Mouse (Mus musculus) forebrain, embryonic 16.5 days (tissue): Measurements from ENCODE around the gene H3f3a. TPM values are rescaled to one million over a fixed set of nuclear protein-coding genes. Genes with fewer than 3 reads are reported as not detected.
A peak's percentile ranks its signal among the peaks of the same experiment; 100 is the strongest.

ENCODE experiments used
- ATAC-seq: fragments of 200-750 bp; cut with Nextera tagmentation; 2 replicates; pipeline ENCODE4 v1.8.0; 2017; ENCODE audit warnings: mild to moderate bottlenecking, moderate library complexity
- H3K27ac ChIP-seq: fragments of 300-500 bp; sonication (generic); 2 replicates; pipeline ENCODE4 v1.5.1; 2014; ENCODE audit warnings: low read length, control low read depth
- H3K27me3 ChIP-seq: fragments of 300-500 bp; sonication (generic); replicated peaks from 2 replicates; pipeline ENCODE4 v1.6.1; 2014; ENCODE audit warnings: low read length; ENCODE audit not compliant: control insufficient read depth, insufficient read depth
- H3K36me3 ChIP-seq: fragments of 300-500 bp; sonication (generic); 2 replicates; pipeline ENCODE4 v1.6.1; 2014; ENCODE audit not compliant: control insufficient read depth, insufficient read depth
- H3K4me1 ChIP-seq: fragments of 300-500 bp; sonication (generic); replicated peaks from 2 replicates; pipeline ENCODE4 v1.6.1; 2014; ENCODE audit warnings: low read length; ENCODE audit not compliant: control insufficient read depth, insufficient read depth
- H3K4me2 ChIP-seq: fragments of 300-500 bp; sonication (generic); 2 replicates; pipeline ENCODE4 v1.6.1; 2014; ENCODE audit warnings: mild to moderate bottlenecking, low read length, control low read depth
- H3K4me3 ChIP-seq: fragments of 300-500 bp; sonication (generic); replicated peaks from 2 replicates; pipeline ENCODE4 v1.5.1; 2014; ENCODE audit warnings: mild to moderate bottlenecking, low read length, control low read depth
- H3K9ac ChIP-seq: fragments of 300-500 bp; sonication (generic); replicated peaks from 2 replicates; pipeline ENCODE4 v1.6.1; 2014; ENCODE audit warnings: low read depth, low read length, control low read depth
- H3K9me3 ChIP-seq: fragments of 300-500 bp; sonication (generic); 2 replicates; pipeline ENCODE4 v1.6.1; 2016; ENCODE audit warnings: low read length; ENCODE audit not compliant: control insufficient read depth
- WGBS: fragments of 180-500 bp; shearing (Covaris S2); extraction: QIAGEN DNeasy Blood & Tissue Kit; methylation state at CpG from one replicate; pipeline ENCODE4 v1.1.7; 2014; 5-methylcytosine and 5-hydroxymethylcytosine counted together
- polyA plus RNA-seq: library from polyadenylated mRNA; unstranded; fragments of >200 nt; fragmentation: Nextera tagmentation; extraction: Ambion mirVana; gene quantifications from 2 replicates; pipeline ENCODE4 v1.2.1, GENCODE M21; 2015

H3f3a gene
- polyA plus RNA-seq, 1 experiment from 2014 or later: 3,503 TPM

DNA sequence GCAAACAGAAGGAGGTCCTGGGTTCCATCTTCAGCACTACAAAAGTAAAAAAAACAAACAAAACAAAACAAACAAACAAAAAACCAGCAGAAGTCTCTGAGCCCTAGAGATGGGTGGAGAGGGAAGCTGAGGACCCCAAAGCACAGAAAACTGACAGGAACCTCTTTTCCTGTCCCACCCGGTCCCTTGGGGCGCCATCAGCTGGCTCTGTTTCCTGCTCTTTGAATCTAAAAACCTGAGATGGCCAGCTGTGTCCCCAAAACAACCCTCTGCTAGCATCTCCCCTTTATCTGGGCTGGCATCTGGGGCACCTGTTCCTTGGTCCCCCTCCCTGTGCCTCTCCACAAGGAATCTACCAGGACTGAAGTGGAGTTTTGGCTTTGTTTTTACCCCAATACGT, 11.0 kb upstream of the H3f3a start:
- H3K36me3 ChIP-seq: no peaks in the 10 kb centered on the region
- ATAC-seq: no peak
- no peaks in the 10 kb centered on the region for H3K4me1 ChIP-seq
- H3K4me3 ChIP-seq: no peak overlapping the region
- no peaks in the 10 kb centered on the region for H3K9me3 ChIP-seq
- no peak overlapping the region for H3K4me2 ChIP-seq
- no peaks in the 10 kb centered on the region for H3K27me3 ChIP-seq
- H3K27ac ChIP-seq: no peak overlapping the region
- no peak overlapping the region for H3K9ac ChIP-seq
- WGBS: 73% methylated on average over 3 of the region's 3 CpGs

DNA sequence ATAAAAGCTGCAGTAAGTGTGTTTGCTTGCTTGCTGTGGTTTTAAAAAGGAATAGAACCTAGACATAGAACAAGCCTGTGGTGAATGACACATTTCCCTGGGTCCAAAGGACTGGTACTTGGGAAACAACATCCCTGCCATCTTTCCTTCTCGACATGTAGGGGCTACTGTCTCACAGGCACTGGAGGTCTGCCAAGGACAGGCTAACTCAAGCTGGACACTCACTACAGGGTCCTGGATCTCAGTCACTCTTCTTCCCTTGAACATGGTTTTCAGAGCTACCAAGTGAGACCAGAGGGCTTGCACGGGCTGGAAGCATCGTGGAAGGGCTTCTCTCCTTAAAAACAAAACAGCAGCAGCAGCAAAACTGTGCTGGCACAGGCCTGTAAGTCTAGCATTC, 10.0 kb upstream of the H3f3a start:
- H3K27me3 ChIP-seq: no peaks in the 10 kb centered on the region
- H3K36me3 ChIP-seq: no peaks in the 10 kb centered on the region
- H3K4me2 ChIP-seq: no peak overlapping the region
- ATAC-seq: no peak
- H3K9me3 ChIP-seq: no peaks in the 10 kb centered on the region
- H3K27ac ChIP-seq: no peak overlapping the region
- no peak overlapping the region for H3K4me3 ChIP-seq
- H3K9ac ChIP-seq: no peak overlapping the region
- no peaks in the 10 kb centered on the region for H3K4me1 ChIP-seq
- 82% methylated on average over 3 of the region's 3 CpGs for WGBS

DNA sequence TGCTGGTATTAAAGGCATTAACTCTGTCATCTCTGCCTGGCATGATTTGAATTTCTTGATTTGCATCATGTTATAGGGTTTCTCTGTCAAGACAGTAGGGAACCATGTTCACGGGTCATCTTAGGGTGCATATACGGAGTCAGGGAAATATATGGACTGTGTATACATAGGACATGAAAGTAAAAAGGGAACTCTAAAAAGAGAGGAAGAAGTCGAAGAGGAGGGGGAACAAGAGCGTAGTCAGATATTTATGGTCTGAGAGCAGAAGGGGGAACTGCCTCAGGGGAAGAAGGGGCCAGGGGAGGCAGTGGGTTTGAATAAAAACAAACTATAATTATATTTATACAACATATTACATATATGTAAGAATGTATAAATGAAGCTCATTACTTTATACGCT, 8.5 kb upstream of the H3f3a start:
- Histone ChIP-seq H3K4me1 (no peaks in the 10 kb centered on the region), H3K4me2 (no peak overlapping the region), H3K36me3 (no peaks in the 10 kb centered on the region), H3K9ac (no peak overlapping the region), H3K4me3 (no peak overlapping the region), H3K27me3 (no peaks in the 10 kb centered on the region), H3K27ac (no peak overlapping the region), H3K9me3 (no peaks in the 10 kb centered on the region)
- no peak for ATAC-seq
- 98% methylated on average over 5 of the region's 5 CpGs for WGBS

DNA sequence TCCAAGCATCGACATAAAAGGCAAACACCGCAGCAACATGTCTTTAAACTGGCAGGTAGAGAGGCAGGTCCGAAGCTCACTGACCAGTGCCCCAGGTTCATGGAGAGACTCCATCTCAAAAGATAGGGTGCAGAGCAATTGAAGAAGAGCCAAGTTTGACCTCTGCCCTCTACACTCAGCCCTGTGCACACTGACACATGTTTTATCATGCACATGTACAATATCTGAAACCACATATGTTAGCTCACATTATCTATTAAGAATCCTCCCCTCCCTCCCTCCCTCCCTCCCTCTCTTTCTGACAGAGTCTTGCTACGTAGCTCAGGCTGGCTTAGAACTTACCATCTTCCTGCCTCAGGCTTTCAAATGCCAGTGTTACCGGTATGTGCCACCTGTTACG, 7.4 kb upstream of the H3f3a start:
- Histone ChIP-seq H3K36me3 (no peaks in the 10 kb centered on the region), H3K27me3 (no peaks in the 10 kb centered on the region), H3K9me3 (no peaks in the 10 kb centered on the region), H3K4me1 (no peaks in the 10 kb centered on the region; the same call in 1 of the 2 replicates), H3K9ac (no peak overlapping the region), H3K27ac (no peak overlapping the region), H3K4me3 (no peak overlapping the region), H3K4me2 (no peak overlapping the region)
- ATAC-seq: no peak
- 88% methylated on average over 6 of the region's 6 CpGs for WGBS

DNA sequence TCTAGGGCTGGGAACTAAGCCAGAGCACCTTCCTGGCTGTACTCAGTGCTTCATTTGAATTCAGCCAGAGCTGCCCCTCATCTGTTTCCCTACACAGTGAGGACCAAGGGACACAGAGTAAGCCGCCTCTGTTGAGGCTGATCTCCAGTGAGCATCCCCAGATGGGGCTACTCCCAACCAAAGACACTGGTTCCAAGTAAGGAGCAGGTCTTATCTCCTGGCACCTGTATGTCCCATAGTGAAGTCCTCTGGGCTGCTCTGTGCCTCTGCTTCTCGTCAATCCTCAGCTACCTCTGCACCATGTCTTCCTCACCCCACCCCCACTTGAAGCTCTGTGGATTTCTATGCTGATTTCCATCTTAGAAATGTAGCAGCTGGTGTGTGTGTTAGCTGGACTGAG, 4.3 kb upstream of the H3f3a start:
- Histone ChIP-seq H3K27ac (no peak overlapping the region), H3K4me2 (no peak overlapping the region), H3K27me3 (no peaks in the 10 kb centered on the region), H3K4me3 (no peak overlapping the region), H3K9ac (no peak overlapping the region), H3K9me3 (no peaks in the 10 kb centered on the region), H3K4me1 (peaks cover 17% of the 10 kb centered on the region), H3K36me3 (no peaks in the 10 kb centered on the region)
- ATAC-seq: no peak
- 77% methylated on average over 2 of the region's 2 CpGs for WGBS

DNA sequence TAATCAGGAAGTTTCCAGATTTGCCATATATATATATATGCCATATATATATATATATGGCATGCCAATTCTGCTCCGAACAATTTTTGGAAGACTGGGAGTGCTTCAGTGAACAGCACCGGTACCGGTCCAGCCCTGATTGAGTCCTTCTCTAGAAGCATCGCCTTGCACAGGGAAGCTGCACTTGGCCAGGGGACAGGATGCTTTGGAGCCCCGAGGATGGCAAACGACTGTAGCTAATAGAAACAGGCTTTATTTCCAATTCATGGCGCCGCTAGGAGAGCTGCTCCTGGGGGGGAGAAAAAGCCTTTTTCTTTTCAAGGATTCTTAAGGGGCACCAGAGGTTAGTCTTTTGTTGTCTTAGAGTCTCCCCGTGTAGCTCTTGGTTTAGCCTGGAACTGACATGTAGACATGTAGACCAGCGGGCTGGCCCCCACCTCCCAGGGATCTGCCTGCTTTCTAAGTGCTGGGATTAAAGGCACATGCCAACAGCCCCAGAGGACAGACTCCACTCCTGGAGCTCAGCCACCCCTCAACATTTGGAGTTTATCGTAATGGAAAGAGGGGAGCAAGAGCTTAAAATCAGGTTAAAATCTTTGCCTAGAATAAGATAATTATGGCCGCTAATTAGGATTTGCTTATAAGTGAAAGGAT, 1.8 kb upstream of the H3f3a start:
- no peaks in the 10 kb centered on the region for H3K9me3 ChIP-seq
- WGBS: 27% methylated on average over 12 of the region's 12 CpGs
- 0 out of 2 replicates have a peak overlapping the region, but pooled peaks have one; percentile 9 for H3K4me3 ChIP-seq
- peak overlapping the region; percentile 44 for H3K27ac ChIP-seq
- H3K4me2 ChIP-seq: peak overlapping the region; percentile 23
- H3K4me1 ChIP-seq: peaks cover 21% of the 10 kb centered on the region
- ATAC-seq: no peak
- H3K9ac ChIP-seq: peak overlapping the region; percentile 6
- 0 out of 2 replicates have a peak, but pooled peaks cover 2% of the 10 kb centered on the region for H3K36me3 ChIP-seq
- no peaks in the 10 kb centered on the region for H3K27me3 ChIP-seq

DNA sequence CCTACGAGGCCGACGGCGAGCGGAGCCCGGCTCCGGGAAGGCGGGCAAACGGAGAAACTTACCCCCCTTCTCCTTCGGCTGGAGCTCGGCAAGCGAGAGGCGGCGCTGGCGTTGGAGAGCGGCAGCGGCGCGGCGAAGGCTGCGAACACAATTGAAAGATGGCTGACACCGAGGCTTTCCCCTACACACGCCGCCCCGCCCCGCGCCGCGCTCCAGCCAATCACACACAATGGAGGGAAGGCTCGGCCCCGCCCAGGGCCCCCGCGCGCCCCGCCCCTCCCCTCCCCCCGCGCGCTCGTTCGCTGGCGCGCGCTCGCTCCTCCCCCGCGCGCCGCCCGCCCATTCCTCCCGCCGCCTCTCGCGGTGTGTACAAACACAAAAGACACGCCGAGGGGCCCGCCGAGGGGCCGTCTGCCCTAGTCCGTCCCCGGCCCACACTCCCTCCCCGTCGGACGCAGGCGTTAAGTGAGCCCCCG, 296 bp downstream of the H3f3a start:
- Histone ChIP-seq H3K9me3 (no peaks in the 10 kb centered on the region), H3K4me2 (peak overlapping the region; percentile 62; the same call in 1 of the 2 replicates), H3K4me1 (peaks cover 37% of the 10 kb centered on the region), H3K27me3 (no peaks in the 10 kb centered on the region), H3K36me3 (peaks cover 11% of the 10 kb centered on the region), H3K4me3 (peak overlapping the region; percentile 88), H3K9ac (peak overlapping the region; percentile 100), H3K27ac (peak overlapping the region; percentile 99)
- 1% methylated on average over 30 of the region's 65 CpGs for WGBS
- peak; percentile 96 for ATAC-seq

DNA sequence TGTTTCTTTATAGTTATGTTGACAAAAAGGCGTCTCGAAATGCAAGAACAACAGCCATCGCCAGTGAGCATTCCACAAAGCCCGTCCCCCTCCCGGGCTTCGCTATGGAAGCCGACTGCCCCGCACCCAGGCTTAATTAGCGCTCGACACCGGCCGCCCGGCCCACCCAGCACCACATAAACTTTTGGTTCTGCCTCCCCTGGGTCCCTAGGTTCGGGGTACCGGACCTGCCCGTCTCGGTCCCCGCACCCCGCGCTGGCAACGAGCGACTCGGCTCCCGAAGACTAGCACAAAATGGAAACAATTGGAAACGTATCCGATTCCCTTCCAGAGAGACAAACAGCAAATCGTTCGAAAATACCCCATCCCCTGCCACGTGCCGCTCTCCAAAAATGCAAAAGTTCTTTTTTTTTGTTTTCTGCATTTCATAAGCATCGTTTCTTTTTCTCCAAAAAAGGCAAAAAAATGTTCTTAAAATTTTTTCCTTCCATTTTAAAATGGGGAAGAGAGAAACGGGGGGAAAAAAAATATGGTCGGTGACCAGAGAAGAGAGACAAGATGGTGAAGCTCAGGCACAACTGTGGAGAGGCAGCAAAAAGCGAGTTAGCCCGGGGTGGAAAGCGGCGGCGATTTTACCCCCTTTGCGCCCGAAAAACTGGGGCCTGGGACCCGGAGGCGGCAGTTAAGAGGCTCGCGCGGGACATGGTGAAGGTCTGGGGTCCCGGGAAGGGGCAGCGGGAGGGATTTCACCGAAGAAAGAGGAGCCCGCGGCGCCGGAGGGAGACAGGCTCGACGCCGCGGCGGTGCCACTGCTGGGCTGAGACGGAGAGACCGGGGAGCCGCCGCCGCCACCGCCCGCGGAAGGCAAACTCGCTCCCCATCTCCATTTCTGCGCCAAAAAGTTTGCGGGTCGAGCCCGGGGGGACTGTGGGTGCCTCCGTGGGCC, 1.0 kb downstream of the H3f3a start:
- H3K4me1 ChIP-seq: peaks cover 41% of the 10 kb centered on the region
- under 1% methylated on average over 69 of the region's 71 CpGs for WGBS
- peak overlapping the region; percentile 44; the same call in 1 of the 2 replicates for H3K4me2 ChIP-seq

More for the DNA sequence above, 1.0 kb downstream of the H3f3a start:
- Histone ChIP-seq H3K4me3 (peak overlapping the region; percentile 88), H3K27ac (peak overlapping the region; percentile 99), H3K27me3 (no peaks in the 10 kb centered on the region), H3K36me3 (peaks cover 16% of the 10 kb centered on the region), H3K9ac (peak overlapping the region; percentile 100), H3K9me3 (no peaks in the 10 kb centered on the region)
- peak; percentile 45 for ATAC-seq
